Mouse (Mus musculus) embryonic facial prominence, embryonic 10.5 days (tissue): ENCODE results near the gene Smad3. TPM values are rescaled to one million over a fixed set of nuclear protein-coding genes. Genes with fewer than 3 reads are reported as not detected.

Experiments used
- DNase-seq: peaks from one replicate; pipeline ENCODE4 v3.0.0-alpha.2; 2017; ENCODE audit warnings: low spot score
- H3K27ac ChIP-seq: fragments of 300-500 bp; sonication (generic); replicated peaks from 2 replicates; pipeline ENCODE4 v1.5.1; 2016; ENCODE audit warnings: mild to moderate bottlenecking
- H3K27me3 ChIP-seq: fragments of 300-500 bp; sonication (generic); replicated peaks from 2 replicates; pipeline ENCODE4 v1.6.1; 2016; ENCODE audit warnings: low read depth, mild to moderate bottlenecking; ENCODE audit not compliant: poor library complexity, severe bottlenecking
- H3K36me3 ChIP-seq: fragments of 300-500 bp; sonication (generic); replicated peaks from 2 replicates; pipeline ENCODE4 v1.6.1; 2016; ENCODE audit warnings: mild to moderate bottlenecking, moderate library complexity
- H3K4me1 ChIP-seq: fragments of 300-500 bp; sonication (generic); 2 replicates; pipeline ENCODE4 v1.6.1; 2016
- H3K4me3 ChIP-seq: fragments of 300-500 bp; sonication (generic); 2 replicates; pipeline ENCODE4 v1.5.1; 2016; ENCODE audit warnings: mild to moderate bottlenecking, moderate library complexity
- H3K9me3 ChIP-seq: fragments of 300-500 bp; sonication (generic); 2 replicates; pipeline ENCODE4 v1.6.1; 2016; ENCODE audit warnings: mild to moderate bottlenecking
- WGBS: fragments of 180-500 bp; shearing (Covaris S2); methylation state at CpG from one replicate; pipeline ENCODE4 v1.1.7; 2016; 5-methylcytosine and 5-hydroxymethylcytosine counted together
- polyA plus RNA-seq: library from polyadenylated mRNA; unstranded; fragments of >200 nt; fragmentation: Nextera tagmentation; extraction: Ambion mirVana; gene quantifications from 2 replicates; pipeline ENCODE4 v1.2.1, GENCODE M21; 2016

Gene Smad3
- polyA plus RNA-seq, 1 experiment from 2014 or later = 23.4 TPM

DNA sequence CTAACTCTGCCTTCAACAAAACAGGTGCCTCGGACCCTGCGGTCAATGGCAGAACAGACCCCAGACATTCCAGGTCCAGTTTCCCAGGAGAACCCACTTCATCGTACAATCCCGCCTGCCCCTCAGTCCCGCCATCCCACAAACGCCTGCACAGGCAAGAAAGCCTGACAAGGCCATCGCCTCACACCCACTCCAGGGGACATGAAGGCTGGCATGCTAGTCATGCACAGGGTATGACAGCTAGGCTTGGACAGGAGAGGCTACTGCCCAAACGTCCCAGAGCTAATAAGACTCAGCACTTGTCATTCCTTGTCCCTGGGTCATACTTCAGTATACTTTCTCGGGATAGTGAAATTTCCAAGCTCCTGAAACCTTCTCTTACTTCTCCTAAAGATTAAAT lies 34.9 kb downstream of the Smad3 start:
- Histone ChIP-seq H3K9me3 (no peaks in the 10 kb centered on the region), H3K27me3 (no peaks in the 10 kb centered on the region), H3K27ac (no peak overlapping the region), H3K4me1 (peaks cover 72% of the 10 kb centered on the region), H3K36me3 (peaks cover 42% of the 10 kb centered on the region), H3K4me3 (no peak overlapping the region)
- no peak for DNase-seq
- WGBS = 88% methylated on average over 9 of the region's 9 CpGs

DNA sequence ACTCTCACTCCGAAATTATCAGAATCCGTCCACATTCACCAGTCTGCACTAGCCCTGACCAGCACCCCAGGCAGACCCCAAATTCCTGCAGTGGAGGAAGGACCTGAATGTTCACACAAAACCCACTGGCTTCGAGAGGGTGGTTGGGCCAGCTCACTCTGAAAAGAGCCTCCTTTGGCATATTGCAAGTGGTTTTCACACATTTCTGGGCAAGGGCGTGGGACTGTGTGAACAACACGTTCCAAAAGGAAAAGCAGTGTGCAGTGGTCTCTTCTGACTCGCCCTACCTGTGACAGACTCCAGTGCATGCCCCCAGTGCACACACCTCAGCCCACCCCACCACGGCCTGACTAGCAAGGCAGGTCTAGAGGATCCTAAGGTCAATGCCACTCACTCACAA lies 35.4 kb downstream of the Smad3 start:
- 92% methylated on average over 7 of the region's 7 CpGs for WGBS
- H3K27ac ChIP-seq = no peak overlapping the region
- no peaks in the 10 kb centered on the region for H3K9me3 ChIP-seq
- DNase-seq = no peak
- no peak overlapping the region for H3K4me3 ChIP-seq
- H3K36me3 ChIP-seq = peaks cover 45% of the 10 kb centered on the region
- H3K4me1 ChIP-seq = peaks cover 72% of the 10 kb centered on the region
- H3K27me3 ChIP-seq = no peaks in the 10 kb centered on the region

DNA sequence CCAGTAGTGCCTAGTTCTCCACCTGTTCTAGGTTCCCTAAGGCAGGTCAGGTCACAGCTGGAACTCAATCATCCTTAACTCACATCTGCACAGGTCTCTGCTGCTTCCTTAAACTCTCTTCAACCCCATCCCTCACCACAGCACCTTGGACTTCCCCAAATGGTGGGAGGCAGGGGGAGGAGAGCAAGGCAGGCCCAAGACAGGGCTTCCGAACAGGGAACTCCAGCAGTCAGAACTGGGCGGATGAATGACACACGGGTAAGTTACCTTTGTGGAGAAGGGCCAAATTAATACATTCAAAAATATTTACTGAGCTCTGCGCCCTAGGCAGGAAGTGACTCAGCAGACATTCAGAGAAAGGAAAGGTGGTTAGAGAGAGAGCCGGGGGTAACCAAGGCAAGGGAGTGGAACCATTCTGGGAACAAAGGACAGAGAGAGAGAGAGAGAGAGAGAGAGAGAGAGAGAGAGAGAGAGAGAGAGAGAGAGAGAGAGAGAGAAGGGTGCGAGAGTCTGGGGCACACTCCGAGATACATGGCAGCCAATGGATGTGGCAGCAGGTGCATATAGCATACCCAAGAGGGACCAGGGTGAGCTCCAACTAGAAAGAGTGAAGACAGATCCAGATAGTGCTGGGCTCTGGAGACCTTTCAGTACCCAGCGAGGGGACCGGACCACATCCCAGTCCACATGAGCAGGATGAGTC lies 36.1 kb downstream of the Smad3 start:
- Histone ChIP-seq H3K9me3 (no peaks in the 10 kb centered on the region), H3K36me3 (peaks cover 45% of the 10 kb centered on the region), H3K27ac (0 out of 2 replicates have a peak overlapping the region, but pooled peaks have one; percentile 21), H3K4me1 (peaks cover 72% of the 10 kb centered on the region), H3K27me3 (no peaks in the 10 kb centered on the region), H3K4me3 (no peak overlapping the region)
- no peak for DNase-seq
- WGBS = 88% methylated on average over 9 of the region's 9 CpGs

DNA sequence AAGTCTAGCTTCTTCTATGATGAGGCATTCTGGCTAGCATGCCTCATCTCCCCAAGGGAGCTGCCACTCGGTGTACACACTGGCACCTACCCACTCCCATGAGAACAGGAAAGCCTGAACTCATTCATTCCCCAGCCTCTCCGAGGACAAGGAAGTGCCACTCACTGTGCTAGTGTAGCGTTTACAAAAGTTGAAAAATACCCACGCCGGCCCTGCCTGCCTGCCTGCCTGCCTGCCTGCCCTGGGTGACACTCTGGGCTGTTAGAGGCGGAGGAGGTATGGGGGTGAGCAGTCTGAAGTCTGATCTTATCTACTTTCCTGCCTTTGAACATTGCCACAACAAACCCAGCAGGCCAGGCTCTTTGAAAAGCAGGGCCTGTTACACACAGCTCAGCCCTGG lies 37.1 kb downstream of the Smad3 start:
- Histone ChIP-seq H3K9me3 (no peaks in the 10 kb centered on the region), H3K36me3 (peaks cover 42% of the 10 kb centered on the region), H3K4me1 (peaks cover 72% of the 10 kb centered on the region), H3K27ac (no peak overlapping the region; the same call in 1 of the 2 replicates), H3K4me3 (no peak overlapping the region), H3K27me3 (no peaks in the 10 kb centered on the region)
- WGBS = 64% methylated on average over 6 of the region's 6 CpGs
- no peak for DNase-seq

DNA sequence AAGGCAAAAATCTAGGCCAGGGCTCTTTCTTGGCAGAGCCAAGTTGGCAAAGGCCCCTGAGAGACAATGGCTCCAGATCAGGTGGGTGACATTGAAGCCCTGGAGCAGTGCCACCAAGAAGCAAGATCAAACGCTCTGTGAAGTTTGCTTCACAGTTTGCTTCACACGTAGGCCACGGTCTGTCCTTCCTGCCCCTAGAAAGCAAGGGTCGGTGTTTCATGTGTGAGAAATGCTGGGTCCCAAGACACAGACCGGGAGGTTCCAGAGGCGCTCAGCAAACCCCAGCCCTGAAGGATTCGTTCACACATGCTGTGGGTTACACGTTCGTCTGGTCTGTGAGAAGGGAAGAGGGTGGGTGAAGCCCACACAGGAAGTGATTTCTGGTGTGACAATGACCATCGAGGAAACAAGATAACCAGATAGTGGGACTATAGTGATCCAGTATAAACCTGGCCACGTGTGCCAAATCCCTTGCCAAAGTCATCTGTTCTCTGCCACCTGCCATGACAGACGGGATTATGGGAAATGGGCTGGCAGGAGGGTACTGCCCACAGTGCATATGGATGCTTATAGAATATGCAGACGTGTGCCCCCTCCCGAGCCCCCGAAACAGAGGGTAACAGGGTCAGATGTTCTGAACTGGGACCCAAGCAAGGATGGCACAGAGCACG lies 37.9 kb downstream of the Smad3 start:
- H3K27ac ChIP-seq = no peak overlapping the region; the same call in 1 of the 2 replicates
- H3K27me3 ChIP-seq = no peaks in the 10 kb centered on the region
- no peak overlapping the region for H3K4me3 ChIP-seq
- H3K4me1 ChIP-seq = peaks cover 78% of the 10 kb centered on the region
- H3K36me3 ChIP-seq = peaks cover 38% of the 10 kb centered on the region
- H3K9me3 ChIP-seq = no peaks in the 10 kb centered on the region
- WGBS = 89% methylated on average over 16 of the region's 16 CpGs
- no peak for DNase-seq

DNA sequence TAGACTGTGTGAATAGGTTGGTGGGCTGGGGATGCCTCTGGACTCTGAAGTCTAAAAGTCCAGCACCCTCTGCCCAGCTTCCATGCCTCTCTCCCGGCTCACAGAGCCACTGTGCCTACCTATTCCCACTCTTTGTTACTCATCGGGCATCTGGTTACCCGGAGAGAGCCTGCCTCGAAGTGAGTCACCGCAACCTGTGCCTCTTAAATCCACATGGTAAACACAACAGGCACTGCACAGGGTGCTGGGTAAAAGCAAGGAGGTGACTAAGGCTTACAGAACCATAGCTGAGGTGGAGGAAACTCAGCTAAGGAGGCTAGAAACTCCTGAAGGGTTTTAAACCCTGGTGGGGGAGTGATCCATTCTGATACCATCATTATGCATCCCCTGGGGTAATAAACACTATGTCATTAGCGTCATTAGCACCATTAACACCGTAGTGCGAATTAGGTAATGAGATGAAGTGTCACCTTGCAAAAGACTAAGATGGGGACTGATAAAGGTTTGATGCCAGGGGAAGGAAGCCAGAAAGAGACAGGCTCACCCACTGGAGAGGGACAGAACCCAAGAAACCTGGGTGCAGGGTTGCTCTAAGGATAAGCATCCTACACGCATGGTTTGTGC lies 38.9 kb downstream of the Smad3 start:
- Histone ChIP-seq H3K9me3 (no peaks in the 10 kb centered on the region), H3K4me1 (peaks cover 87% of the 10 kb centered on the region), H3K27me3 (no peaks in the 10 kb centered on the region), H3K36me3 (peaks cover 31% of the 10 kb centered on the region), H3K4me3 (no peak overlapping the region), H3K27ac (no peak overlapping the region)
- no peak for DNase-seq
- WGBS = 89% methylated on average over 9 of the region's 9 CpGs

DNA sequence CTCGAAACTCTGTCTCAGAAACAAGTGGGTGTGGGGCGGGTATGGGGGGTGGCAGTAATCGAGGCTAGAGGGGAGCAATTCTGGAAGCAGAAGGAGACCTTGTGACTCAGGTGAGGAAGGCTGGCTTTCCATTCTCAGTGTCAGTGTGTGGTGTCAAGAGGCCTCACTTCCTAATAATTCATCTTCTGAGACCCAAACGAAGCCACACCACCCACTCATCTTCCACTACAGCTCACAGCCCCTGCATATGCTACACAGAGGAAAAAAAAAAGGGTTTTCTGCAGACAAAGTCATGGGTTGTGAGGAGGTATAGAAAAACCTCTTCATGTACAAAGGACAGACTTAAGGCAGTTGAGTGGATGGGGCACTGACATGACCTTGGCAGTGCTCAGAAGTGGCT lies 39.6 kb downstream of the Smad3 start:
- Histone ChIP-seq H3K4me1 (peaks cover 93% of the 10 kb centered on the region), H3K9me3 (no peaks in the 10 kb centered on the region), H3K4me3 (no peak overlapping the region), H3K27ac (no peak overlapping the region), H3K36me3 (peaks cover 31% of the 10 kb centered on the region), H3K27me3 (no peaks in the 10 kb centered on the region)
- 97% methylated on average over 4 of the region's 4 CpGs for WGBS
- DNase-seq = no peak

DNA sequence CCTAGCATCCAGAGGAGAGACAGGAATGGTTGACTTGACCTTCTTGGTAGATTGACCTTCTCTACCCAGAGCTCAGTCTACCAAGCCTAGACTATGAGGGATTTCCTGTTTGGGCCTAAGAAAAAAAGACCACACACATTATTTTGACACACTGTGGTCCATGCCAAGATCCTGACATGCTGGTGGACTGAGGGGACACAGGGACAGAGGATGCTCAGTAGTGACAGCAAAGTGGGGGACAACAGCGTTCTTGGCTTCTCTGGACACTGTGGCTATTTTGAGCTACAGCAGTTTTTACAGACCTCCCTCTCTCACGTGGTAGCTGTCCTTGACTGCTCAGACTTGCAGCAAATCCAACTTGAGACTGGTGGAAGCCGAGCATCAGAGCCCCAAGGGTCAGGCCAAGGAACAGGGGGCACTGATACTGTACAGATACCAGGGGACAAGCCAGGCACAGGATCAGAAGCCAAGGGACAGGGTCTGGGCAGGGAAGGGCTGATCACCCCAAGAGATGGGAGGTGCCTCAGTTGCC lies 40.3 kb downstream of the Smad3 start:
- H3K4me3 ChIP-seq = no peak overlapping the region
- 76% methylated on average over 3 of the region's 3 CpGs for WGBS
- no peaks in the 10 kb centered on the region for H3K27me3 ChIP-seq
- H3K9me3 ChIP-seq = no peaks in the 10 kb centered on the region
- H3K36me3 ChIP-seq = peaks cover 28% of the 10 kb centered on the region
- DNase-seq = no peak
- H3K4me1 ChIP-seq = peaks cover 93% of the 10 kb centered on the region
- 0 out of 2 replicates have a peak overlapping the region, but pooled peaks have one; percentile 2 for H3K27ac ChIP-seq

DNA sequence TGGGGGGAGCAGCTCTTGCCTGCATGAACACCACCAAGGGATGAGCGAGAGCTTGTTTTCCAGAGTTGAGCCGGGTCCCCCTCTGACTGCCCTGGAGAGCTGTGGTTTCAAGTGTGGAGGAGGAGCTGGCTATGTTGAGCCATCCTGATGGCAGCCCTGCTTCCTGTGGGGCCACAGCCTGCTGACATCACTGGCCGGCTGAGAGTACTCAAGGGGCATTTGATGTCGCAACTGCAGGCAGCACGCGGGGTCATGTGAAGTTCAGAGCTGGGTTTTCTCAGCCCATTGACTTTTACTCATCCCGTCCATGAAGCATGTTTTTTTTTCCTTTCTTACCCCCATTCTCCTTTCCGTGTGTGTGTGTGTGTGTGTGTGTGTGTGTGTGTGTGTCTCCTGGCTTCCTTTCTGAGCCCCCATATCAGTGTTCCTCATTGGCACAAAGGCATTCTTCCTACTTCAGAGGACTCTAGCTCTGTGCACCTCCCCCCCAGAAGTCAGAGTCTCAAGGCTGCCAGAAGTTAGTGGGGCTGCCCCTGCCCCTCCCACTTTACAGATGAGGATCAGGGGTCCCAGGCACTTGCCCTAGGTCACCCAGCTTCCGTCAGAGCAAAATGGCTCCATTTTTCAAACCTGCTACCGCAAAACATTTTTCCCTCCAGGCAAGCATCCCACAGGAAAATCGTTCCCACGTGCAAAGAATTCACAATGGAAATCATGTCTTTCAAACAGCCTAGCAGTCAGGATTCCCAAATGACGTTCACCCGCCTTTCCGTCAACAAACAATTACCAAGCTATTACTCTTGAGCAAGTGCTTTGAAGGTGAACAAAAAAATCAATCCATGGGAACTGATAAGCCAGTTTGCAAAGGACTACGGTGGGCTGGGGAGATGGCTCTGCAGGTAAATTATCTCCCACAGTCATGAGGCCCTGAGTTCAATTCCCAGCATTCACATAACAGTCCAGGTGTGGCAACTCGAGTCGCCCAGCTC lies 41.4 kb downstream of the Smad3 start:
- Histone ChIP-seq H3K36me3 (peaks cover 38% of the 10 kb centered on the region), H3K27ac (peak overlapping the region; percentile 79), H3K9me3 (no peaks in the 10 kb centered on the region), H3K27me3 (no peaks in the 10 kb centered on the region), H3K4me3 (peak overlapping the region; percentile 21), H3K4me1 (peaks cover 93% of the 10 kb centered on the region)
- WGBS = 26% methylated on average over 18 of the region's 18 CpGs
- peak; percentile 75 for DNase-seq

DNA sequence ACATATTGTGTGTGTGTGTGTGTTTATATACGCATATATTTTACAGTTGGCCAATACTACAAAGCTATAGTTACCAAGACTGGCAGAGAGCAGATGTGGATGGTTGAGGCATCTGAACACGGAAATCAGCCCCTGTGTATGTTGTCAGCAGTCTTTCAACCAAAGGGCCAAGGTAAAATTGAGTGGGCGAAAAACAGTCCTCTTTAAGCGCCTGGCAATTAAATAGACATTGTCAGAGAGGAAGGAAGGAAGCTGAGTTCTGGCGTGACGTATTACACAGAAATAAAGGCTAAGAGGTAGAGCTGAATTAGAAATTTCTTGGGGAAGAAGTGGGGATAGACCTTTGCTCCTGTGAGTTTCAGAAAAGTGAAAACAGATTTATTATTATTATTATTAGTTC lies 43.2 kb downstream of the Smad3 start:
- H3K9me3 ChIP-seq = peaks cover 5% of the 10 kb centered on the region; the same call in 1 of the 2 replicates
- no peaks in the 10 kb centered on the region for H3K27me3 ChIP-seq
- H3K36me3 ChIP-seq = peaks cover 47% of the 10 kb centered on the region
- peaks cover 80% of the 10 kb centered on the region for H3K4me1 ChIP-seq
- WGBS = 85% methylated on average over 6 of the region's 6 CpGs
- no peak overlapping the region for H3K27ac ChIP-seq
- H3K4me3 ChIP-seq = no peak overlapping the region
- no peak for DNase-seq

DNA sequence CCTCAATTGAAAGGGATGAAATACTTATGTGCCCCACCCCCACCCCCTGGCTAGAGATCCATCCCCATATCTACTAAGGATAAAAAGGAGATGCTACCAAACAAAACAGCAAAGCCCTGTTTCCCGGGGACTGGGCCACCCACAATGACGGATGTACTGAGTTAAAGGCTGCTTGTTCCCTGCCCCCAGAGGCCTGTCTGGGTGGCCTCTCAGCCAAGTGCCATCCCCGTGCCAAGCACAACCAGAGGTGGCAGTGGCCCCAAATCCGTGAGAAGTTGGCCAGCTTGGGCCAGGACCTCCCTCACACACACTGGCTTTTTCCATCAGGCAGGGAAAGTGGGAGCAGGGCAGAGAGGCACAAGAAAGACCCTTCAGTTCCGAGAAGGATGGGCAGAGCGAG lies 45.0 kb downstream of the Smad3 start:
- H3K36me3 ChIP-seq = peaks cover 48% of the 10 kb centered on the region
- DNase-seq = no peak
- peak overlapping the region; percentile 21; the same call in 1 of the 2 replicates for H3K27ac ChIP-seq
- H3K9me3 ChIP-seq = peaks cover 5% of the 10 kb centered on the region; the same call in 1 of the 2 replicates
- H3K27me3 ChIP-seq = no peaks in the 10 kb centered on the region
- H3K4me1 ChIP-seq = peaks cover 76% of the 10 kb centered on the region
- no peak overlapping the region for H3K4me3 ChIP-seq
- WGBS = 57% methylated on average over 6 of the region's 6 CpGs
